Mouse (Mus musculus) hindbrain, embryonic 16.5 days (tissue): ENCODE measurements around the gene Angptl6. TPM values are rescaled to one million over a fixed set of nuclear protein-coding genes. Genes with fewer than 3 reads are reported as not detected.

Experiments used
- ATAC-seq: fragments of 200-750 bp; cut with Nextera tagmentation; 2 replicates; pipeline ENCODE4 v1.8.0; 2017; ENCODE audit warnings: moderate TSS enrichment, moderate library complexity
- H3K27ac ChIP-seq: fragments of 300-500 bp; sonication (generic); 2 replicates; pipeline ENCODE4 v1.5.1; 2014; ENCODE audit warnings: low read depth, mild to moderate bottlenecking, control low read depth, low read length, moderate library complexity
- H3K27me3 ChIP-seq: fragments of 300-500 bp; sonication (generic); replicated peaks from 2 replicates; pipeline ENCODE4 v1.6.1; 2014; ENCODE audit warnings: low read length; ENCODE audit not compliant: control insufficient read depth, insufficient read depth
- H3K36me3 ChIP-seq: fragments of 300-500 bp; sonication (generic); 2 replicates; pipeline ENCODE4 v1.6.1; 2014; ENCODE audit warnings: mild to moderate bottlenecking, low read length, moderate library complexity, mixed read lengths; ENCODE audit not compliant: control insufficient read depth, insufficient read depth
- H3K4me1 ChIP-seq: fragments of 300-500 bp; sonication (generic); 2 replicates; pipeline ENCODE4 v1.6.1; 2014; ENCODE audit warnings: low read depth, low read length; ENCODE audit not compliant: control insufficient read depth, insufficient read depth
- H3K4me2 ChIP-seq: fragments of 300-500 bp; sonication (generic); 2 replicates; pipeline ENCODE4 v1.6.1; 2014; ENCODE audit warnings: mild to moderate bottlenecking, low read length, control low read depth, moderate library complexity
- H3K4me3 ChIP-seq: fragments of 300-500 bp; sonication (generic); 2 replicates; pipeline ENCODE4 v1.5.1; 2014; ENCODE audit warnings: mild to moderate bottlenecking, low read length, control low read depth, moderate library complexity
- H3K9ac ChIP-seq: fragments of 300-500 bp; sonication (generic); 2 replicates; pipeline ENCODE4 v1.6.1; 2014; ENCODE audit warnings: low read depth, mild to moderate bottlenecking, control low read depth, low read length, moderate library complexity
- H3K9me3 ChIP-seq: fragments of 300-500 bp; sonication (generic); 2 replicates; pipeline ENCODE4 v1.6.1; 2014; ENCODE audit warnings: mild to moderate bottlenecking, low read length, moderate library complexity; ENCODE audit not compliant: control insufficient read depth
- WGBS: fragments of 180-500 bp; shearing (Covaris S2); extraction: QIAGEN DNeasy Blood & Tissue Kit; methylation state at CpG from one replicate; pipeline ENCODE4 v1.1.7; 2014; 5-methylcytosine and 5-hydroxymethylcytosine counted together
- polyA plus RNA-seq: library from polyadenylated mRNA; unstranded; fragments of >200 nt; fragmentation: Nextera tagmentation; extraction: Ambion mirVana; gene quantifications from 2 replicates; pipeline ENCODE4 v1.2.1, GENCODE M21; 2015

Angptl6 gene
- polyA plus RNA-seq, 1 experiment from 2014 or later, result 18.1 TPM

DNA sequence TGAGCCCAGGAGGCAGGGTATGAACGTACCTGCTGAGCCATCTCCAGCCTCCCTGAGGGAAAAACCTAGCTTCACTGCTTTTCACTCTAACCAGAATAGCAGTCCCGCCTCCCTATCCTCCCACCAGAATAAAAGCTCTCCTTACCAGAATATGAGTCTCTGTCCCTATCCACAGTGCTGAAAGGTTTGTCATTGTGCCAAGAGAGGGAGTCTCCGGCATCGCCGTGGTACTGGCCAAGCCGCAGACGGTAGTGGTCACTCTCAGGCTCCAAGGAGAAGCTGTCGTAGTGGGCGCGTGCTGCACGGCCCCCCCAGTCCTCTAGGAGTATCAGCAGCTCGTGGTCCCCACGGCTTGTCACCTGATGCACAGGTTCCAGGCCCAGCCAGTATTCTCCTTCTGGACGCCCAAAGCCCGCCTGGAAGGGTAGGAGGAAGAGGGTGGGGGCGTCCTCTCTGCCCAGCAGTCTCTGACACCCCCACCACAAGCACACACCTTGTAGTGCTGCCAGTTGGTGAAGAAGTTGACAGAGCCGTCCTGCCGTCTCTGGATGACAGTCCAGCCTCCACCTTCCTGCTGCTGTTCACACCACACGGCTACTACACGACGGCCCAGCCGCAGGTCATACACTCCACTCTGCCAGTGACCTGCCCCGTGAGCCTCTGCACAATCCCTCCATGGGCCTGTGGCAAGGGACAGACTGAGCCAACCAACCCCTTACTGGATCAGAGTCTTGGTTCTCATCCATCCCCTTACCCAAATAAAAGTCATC, 4.3 kb downstream of the Angptl6 start:
- Histone ChIP-seq H3K9me3 (no peaks in the 10 kb centered on the region), H3K4me3 (no peak overlapping the region), H3K4me2 (no peak overlapping the region), H3K27me3 (peaks cover 7% of the 10 kb centered on the region), H3K27ac (no peak overlapping the region), H3K9ac (no peak overlapping the region), H3K36me3 (no peaks in the 10 kb centered on the region), H3K4me1 (peaks cover 4% of the 10 kb centered on the region)
- WGBS, result 65% methylated on average over 23 of the region's 23 CpGs
- no peak for ATAC-seq

DNA sequence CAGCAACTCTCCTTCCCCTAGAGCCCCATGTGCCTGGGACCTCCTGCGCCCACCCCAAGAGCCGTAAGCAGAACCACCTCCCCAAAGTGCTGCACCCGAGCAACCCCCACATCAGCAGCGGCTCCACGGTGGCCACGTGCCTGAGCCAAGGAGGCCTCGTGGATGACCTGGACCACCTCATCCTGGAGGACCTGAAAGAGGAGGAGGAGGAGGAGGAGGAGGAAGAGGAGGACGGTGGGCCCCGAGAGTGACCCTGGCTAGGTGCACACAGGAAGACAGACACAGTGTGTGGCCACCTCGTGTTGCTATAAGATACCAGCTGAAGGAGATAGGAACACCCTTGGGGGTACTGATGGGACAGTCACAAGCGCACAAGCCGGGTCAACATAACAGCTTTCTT, 6.0 kb downstream of the Angptl6 start:
- Histone ChIP-seq H3K4me2 (no peak overlapping the region), H3K4me1 (peaks cover 5% of the 10 kb centered on the region), H3K4me3 (no peak overlapping the region), H3K27me3 (peaks cover 18% of the 10 kb centered on the region), H3K27ac (no peak overlapping the region), H3K9me3 (no peaks in the 10 kb centered on the region), H3K36me3 (no peaks in the 10 kb centered on the region), H3K9ac (no peak overlapping the region; the same call in 1 of the 2 replicates)
- ATAC-seq, result no peak
- 92% methylated on average over 12 of the region's 12 CpGs for WGBS

DNA sequence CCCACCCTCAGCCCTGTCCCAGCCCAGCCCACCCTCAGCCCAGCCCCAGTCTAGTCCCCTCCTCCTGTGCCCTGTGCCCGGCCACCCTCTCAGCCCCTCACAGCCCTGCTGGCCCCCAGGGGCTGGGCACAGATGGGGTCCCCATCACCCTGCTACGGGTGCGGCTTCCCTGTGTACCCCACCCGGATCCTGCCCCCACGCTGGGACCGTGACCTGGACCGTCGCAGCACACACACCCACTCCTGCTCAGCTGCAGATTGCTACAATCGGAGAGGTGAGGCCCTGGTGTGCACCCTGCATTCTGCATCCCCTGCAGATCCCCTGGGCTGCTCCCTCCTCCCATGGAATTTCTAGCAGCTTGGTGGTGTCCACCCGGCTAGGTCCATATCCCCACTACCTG, 6.5 kb downstream of the Angptl6 start:
- H3K36me3 ChIP-seq, result no peaks in the 10 kb centered on the region
- peaks cover 6% of the 10 kb centered on the region for H3K4me1 ChIP-seq
- H3K4me2 ChIP-seq, result no peak overlapping the region
- no peaks in the 10 kb centered on the region for H3K9me3 ChIP-seq
- no peak for ATAC-seq
- no peak overlapping the region for H3K4me3 ChIP-seq
- H3K9ac ChIP-seq, result no peak overlapping the region
- H3K27ac ChIP-seq, result no peak overlapping the region
- 91% methylated on average over 10 of the region's 10 CpGs for WGBS
- peaks cover 21% of the 10 kb centered on the region for H3K27me3 ChIP-seq

DNA sequence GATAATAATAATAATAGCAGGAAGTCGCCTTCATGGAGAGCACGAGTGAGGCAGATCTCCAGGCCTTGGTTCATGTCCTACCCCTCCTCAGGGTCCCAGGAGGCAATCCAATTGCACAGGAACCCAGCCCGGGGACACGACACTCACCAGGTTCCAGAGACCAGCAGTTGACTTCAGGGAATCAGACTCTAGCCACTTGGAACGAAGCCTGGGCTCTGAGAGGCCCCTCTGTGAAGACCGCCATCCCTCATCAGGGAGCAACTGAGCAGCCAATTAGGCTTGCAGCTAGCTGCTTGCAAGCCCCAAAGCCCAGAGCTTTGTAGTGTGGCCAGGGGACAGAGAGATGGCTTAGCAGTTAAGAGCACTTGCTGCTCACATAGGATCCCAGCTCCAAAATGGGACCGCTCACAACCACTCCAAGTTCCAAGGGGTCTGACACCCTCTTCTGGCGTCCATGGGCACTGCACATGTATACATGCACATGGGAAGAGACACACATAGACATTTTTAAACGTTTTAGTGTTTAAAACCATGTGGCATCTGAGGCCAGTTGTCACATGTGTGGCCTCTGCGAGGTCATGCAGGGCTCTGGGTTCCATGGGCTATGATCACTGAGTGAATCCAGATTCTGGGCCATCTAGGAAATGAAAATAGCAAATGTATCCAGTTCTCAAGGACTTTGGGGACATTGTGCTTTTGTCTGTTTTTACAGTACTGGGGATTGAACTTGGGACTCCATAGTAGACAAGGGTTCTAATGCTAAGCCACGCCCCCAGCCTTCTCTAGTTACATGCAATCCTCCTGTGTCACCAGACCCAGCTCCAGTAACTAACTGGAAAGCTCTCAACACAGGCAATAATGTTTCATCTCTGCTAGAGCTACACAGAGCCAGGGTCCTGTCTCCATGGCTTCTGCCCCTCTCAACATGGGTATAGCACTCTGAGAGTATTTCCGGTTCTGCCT, 9.0 kb downstream of the Angptl6 start:
- 76% methylated on average over 12 of the region's 12 CpGs for WGBS
- H3K27ac ChIP-seq, result no peak overlapping the region
- no peaks in the 10 kb centered on the region for H3K9me3 ChIP-seq
- 0 out of 2 replicates have a peak, but pooled peaks cover 2% of the 10 kb centered on the region for H3K4me1 ChIP-seq
- peaks cover 23% of the 10 kb centered on the region for H3K27me3 ChIP-seq
- no peaks in the 10 kb centered on the region for H3K36me3 ChIP-seq
- ATAC-seq, result no peak
- no peak overlapping the region for H3K4me3 ChIP-seq
- no peak overlapping the region for H3K4me2 ChIP-seq
- H3K9ac ChIP-seq, result no peak overlapping the region

DNA sequence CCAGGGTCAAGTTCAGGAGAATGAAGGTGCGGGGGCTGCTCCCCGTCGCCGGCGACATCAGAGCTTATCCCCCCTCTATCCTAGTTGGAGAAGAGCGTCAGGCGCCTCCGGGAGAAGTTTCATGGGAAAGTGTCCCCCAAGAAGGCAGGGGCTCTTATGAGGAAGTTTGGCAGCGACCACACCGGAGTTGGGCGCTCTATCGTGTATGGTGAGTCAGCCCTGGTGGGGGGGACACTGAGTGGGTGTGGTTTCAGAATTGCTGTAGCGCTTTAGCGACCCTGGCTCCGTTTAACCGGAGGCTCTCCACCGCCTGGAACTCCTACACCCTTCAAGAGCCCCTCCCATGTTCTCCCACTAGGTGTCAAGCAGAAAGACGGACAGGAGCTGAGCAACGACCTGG, 10.3 kb downstream of the Angptl6 start:
- Histone ChIP-seq H3K9me3 (no peaks in the 10 kb centered on the region), H3K9ac (no peak overlapping the region; the same call in 1 of the 2 replicates), H3K4me3 (peak overlapping the region; percentile 47), H3K27ac (no peak overlapping the region), H3K4me2 (peak overlapping the region; percentile 57), H3K36me3 (no peaks in the 10 kb centered on the region), H3K4me1 (0 out of 2 replicates have a peak, but pooled peaks cover 2% of the 10 kb centered on the region), H3K27me3 (peaks cover 23% of the 10 kb centered on the region)
- no peak for ATAC-seq
- WGBS, result 6% methylated on average over 19 of the region's 19 CpGs

DNA sequence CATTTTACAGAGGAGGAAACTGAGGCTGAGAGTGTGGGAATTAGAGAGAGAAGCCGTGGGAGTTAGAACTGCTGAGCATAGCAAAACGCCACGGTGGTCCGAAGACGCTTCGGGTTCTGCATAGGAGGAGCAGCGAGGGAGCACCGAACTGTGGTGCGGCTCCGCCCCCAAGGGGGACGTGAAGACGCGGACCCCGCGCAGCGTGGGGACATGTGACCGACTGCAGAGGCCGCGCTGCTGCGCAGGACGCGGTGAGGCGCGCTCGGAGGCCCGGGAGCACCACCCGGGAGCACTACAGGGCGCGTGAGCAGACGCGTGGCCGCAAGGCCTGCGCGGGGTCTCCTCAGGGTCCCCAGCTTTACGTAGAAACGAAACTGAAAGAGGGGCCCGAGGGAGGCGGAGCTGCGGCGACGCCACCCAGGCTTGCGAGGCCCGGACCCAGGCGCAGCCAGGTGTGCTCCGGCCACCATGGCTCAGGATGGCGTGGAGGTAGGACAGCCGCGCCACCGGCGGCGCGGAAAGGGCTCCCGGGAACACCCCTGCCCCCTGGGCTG, 11.0 kb downstream of the Angptl6 start, which contains the start of gene A230050P20Rik:
TSS of gene A230050P20Rik (plus strand) at position 195 of the 554 bp plus-strand sequence.
- WGBS, result 10% methylated on average over 46 of the region's 53 CpGs
- no peak within 1 kb of the TSS for H3K27ac ChIP-seq
- 0 out of 2 replicates have a peak, but pooled peaks cover 2% of the 10 kb centered on the region for H3K4me1 ChIP-seq
- H3K4me2 ChIP-seq, result peak within 1 kb of the TSS; percentile 57
- peak within 1 kb of the TSS; percentile 47 for H3K4me3 ChIP-seq
- peaks cover 23% of the 10 kb centered on the region for H3K27me3 ChIP-seq
- H3K36me3 ChIP-seq, result no peaks in the 10 kb centered on the region
- peak; percentile 71 for ATAC-seq
- peak within 1 kb of the TSS; percentile 55 for H3K9ac ChIP-seq
- no peaks in the 10 kb centered on the region for H3K9me3 ChIP-seq

DNA sequence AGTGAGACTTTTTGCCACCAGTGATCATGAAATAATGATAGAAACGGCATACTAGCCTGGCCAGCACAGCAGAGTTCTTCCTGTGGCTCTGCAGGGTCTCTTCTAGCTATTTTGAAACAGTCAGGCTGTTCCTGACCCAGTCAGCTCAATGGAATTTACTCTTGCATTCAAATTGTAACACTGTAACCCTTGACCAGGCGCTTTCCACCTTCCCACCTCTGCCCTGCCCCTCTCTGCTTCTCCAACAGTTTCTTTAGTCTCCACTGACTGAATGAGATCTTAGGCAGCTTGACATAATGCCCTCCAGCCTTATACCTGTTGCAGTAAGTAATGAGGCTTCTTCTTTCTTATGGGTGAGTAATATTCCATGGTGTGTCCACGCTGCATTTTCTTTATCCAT, 12.6 kb downstream of the Angptl6 start:
- H3K36me3 ChIP-seq, result no peaks in the 10 kb centered on the region
- H3K4me3 ChIP-seq, result no peak overlapping the region
- H3K27ac ChIP-seq, result no peak overlapping the region
- no peak overlapping the region for H3K9ac ChIP-seq
- H3K27me3 ChIP-seq, result peaks cover 23% of the 10 kb centered on the region
- H3K4me2 ChIP-seq, result no peak overlapping the region
- 61% methylated on average over 3 of the region's 3 CpGs for WGBS
- H3K4me1 ChIP-seq, result 0 out of 2 replicates have a peak, but pooled peaks cover 2% of the 10 kb centered on the region
- H3K9me3 ChIP-seq, result no peaks in the 10 kb centered on the region
- ATAC-seq, result no peak

DNA sequence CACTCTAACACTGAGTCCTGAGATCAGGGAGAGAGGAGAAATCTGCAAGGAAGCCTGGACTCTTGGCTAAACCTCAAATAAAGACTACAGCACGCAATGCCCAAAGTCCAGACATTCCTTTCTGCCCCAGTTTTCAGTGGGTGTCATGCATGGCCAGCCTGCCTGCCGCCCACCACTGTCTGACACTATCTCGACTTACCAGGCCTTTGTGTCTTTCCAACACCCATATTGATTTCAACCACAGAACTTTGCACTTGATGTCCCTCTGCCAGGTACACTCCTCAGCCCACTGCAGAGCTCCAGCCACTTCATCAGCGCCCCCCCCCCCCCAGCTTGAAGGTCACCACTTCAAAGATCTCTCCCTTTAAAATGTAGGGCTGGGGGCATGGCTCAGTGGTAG, 17.3 kb downstream of the Angptl6 start:
- Histone ChIP-seq H3K27me3 (no peaks in the 10 kb centered on the region), H3K4me3 (no peak overlapping the region), H3K4me2 (no peak overlapping the region), H3K9ac (no peak overlapping the region), H3K4me1 (no peaks in the 10 kb centered on the region), H3K36me3 (no peaks in the 10 kb centered on the region), H3K27ac (no peak overlapping the region), H3K9me3 (no peaks in the 10 kb centered on the region)
- ATAC-seq, result no peak
- WGBS, result 47% methylated on average over 4 of the region's 4 CpGs

DNA sequence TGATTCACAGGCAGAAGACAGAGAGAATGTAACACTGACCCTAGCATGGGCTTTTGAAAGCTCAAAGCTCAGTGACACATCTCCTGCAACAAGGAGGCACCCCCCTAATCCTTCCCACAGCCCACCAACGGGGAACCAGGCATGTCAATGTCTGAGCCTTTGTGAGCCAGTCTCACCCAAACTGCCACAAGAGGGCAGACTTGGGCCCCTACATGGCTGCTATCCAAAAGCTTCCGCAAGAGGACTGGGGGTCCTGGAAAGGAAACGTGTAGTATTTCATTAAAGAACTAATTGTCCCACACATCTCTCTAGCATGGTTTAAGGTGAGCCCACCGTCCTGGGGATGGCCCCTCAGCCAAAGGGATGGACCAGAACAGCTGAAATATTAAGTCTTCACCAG, 17.7 kb downstream of the Angptl6 start:
- H3K9me3 ChIP-seq, result no peaks in the 10 kb centered on the region
- H3K36me3 ChIP-seq, result no peaks in the 10 kb centered on the region
- H3K27ac ChIP-seq, result no peak overlapping the region
- no peak overlapping the region for H3K4me2 ChIP-seq
- WGBS, result 9% methylated on average over 4 of the region's 4 CpGs
- no peaks in the 10 kb centered on the region for H3K4me1 ChIP-seq
- H3K27me3 ChIP-seq, result no peaks in the 10 kb centered on the region
- ATAC-seq, result no peak
- H3K9ac ChIP-seq, result no peak overlapping the region
- H3K4me3 ChIP-seq, result no peak overlapping the region
